Mouse (Mus musculus) kidney, embryonic 15.5 days (tissue): Measurements from ENCODE around the gene Olfr145. TPM values are rescaled to one million over a fixed set of nuclear protein-coding genes. Genes with fewer than 3 reads are reported as not detected.

Source experiments
- ATAC-seq: fragments of 200-750 bp; cut with Nextera tagmentation; replicated peaks from 2 replicates; pipeline ENCODE4 v1.8.0; 2017; ENCODE audit warnings: moderate TSS enrichment; ENCODE audit not compliant: low FRiP score
- H3K27ac ChIP-seq: fragments of 300-500 bp; sonication (generic); 2 replicates; pipeline ENCODE4 v1.5.1; 2015; ENCODE audit warnings: mild to moderate bottlenecking, inconsistent platforms
- H3K27me3 ChIP-seq: fragments of 300-500 bp; sonication (generic); 2 replicates; pipeline ENCODE4 v1.6.1; 2015; ENCODE audit warnings: inconsistent platforms
- H3K36me3 ChIP-seq: fragments of 300-500 bp; sonication (generic); 2 replicates; pipeline ENCODE4 v1.6.1; 2015; ENCODE audit warnings: inconsistent platforms
- H3K4me1 ChIP-seq: fragments of 300-500 bp; sonication (generic); 2 replicates; pipeline ENCODE4 v1.6.1; 2015; ENCODE audit warnings: inconsistent platforms
- H3K4me2 ChIP-seq: fragments of 300-500 bp; sonication (generic); 2 replicates; pipeline ENCODE4 v1.6.1; 2015; ENCODE audit warnings: moderate library complexity, mild to moderate bottlenecking, inconsistent platforms
- H3K4me3 ChIP-seq: fragments of 300-500 bp; sonication (generic); replicated peaks from 2 replicates; pipeline ENCODE4 v1.5.1; 2015; ENCODE audit warnings: mild to moderate bottlenecking, inconsistent platforms
- H3K9ac ChIP-seq: fragments of 300-500 bp; sonication (generic); 2 replicates; pipeline ENCODE4 v1.6.1; 2015; ENCODE audit warnings: mild to moderate bottlenecking, inconsistent platforms
- H3K9me3 ChIP-seq: fragments of 300-500 bp; sonication (generic); replicated peaks from 2 replicates; pipeline ENCODE4 v1.6.1; 2016; ENCODE audit warnings: inconsistent platforms
- WGBS: fragments of 180-500 bp; shearing (Covaris S2); methylation state at CpG from one replicate; pipeline ENCODE4 v1.1.7; 2015; ENCODE audit warnings: mixed read lengths; 5-methylcytosine and 5-hydroxymethylcytosine counted together
- polyA plus RNA-seq: library from polyadenylated mRNA; unstranded; fragments of >200 nt; fragmentation: Nextera tagmentation; extraction: Ambion mirVana; gene quantifications from 2 replicates; pipeline ENCODE4 v1.2.1, GENCODE M21; 2015

Gene Olfr145
- not detected in 2 replicates for polyA plus RNA-seq

- Histone ChIP-seq H3K9ac (no peak within 1 kb of the TSS), H3K4me1 (no peaks in the 10 kb centered on the region), H3K9me3 (no peaks in the 10 kb centered on the region; the same call in 1 of the 2 replicates), H3K27me3 (no peaks in the 10 kb centered on the region), H3K4me3 (no peak within 1 kb of the TSS), H3K4me2 (no peak within 1 kb of the TSS), H3K36me3 (no peaks in the 10 kb centered on the region), H3K27ac (no peak within 1 kb of the TSS)
- WGBS, result 58% methylated on average over 2 of the region's 2 CpGs
- no peak for ATAC-seq
Observed at GRCm38 (mm10) chr9:37896661-37897060, at the start of gene Olfr145. Gene Olfr145, plus strand, starts transcription at chr9:37896724.

- Histone ChIP-seq H3K4me2 (no peak overlapping the region), H3K27ac (no peak overlapping the region), H3K9ac (no peak overlapping the region), H3K27me3 (no peaks in the 10 kb centered on the region), H3K9me3 (no peaks in the 10 kb centered on the region), H3K4me3 (no peak overlapping the region), H3K4me1 (no peaks in the 10 kb centered on the region), H3K36me3 (no peaks in the 10 kb centered on the region)
- WGBS, result 87% methylated on average over 2 of the region's 2 CpGs
- no peak for ATAC-seq
Observed at GRCm38 (mm10) chr9:37849267-37849666, 47.3 kb upstream of the Olfr145 start.

DNA sequence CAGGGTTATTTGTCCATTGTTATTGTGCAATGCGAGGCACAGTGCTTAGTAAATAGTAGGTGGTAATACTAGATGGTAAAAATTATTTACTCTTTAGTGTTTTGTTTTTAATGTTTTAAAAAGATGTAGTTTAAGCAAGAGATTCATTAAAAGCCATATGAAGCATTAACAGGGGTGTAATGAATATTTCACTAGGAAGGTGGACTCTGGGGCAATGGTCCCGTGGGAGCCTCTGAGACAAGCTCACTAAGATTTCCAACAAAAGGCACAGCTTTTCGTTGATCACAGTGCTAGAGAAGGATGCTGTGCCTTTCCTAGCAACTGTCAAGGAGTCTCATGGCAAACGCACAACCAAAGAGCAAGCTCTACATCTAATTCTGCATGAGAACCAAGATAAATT, 42.6 kb upstream of the Olfr145 start, which contains the start of gene Olfr877:
Gene Olfr877, plus strand, starts transcription at position 301 of the 400 bp plus-strand sequence.
- WGBS, result 81% methylated on average over 4 of the region's 4 CpGs
- Histone ChIP-seq H3K4me2 (no peak within 1 kb of the TSS), H3K4me3 (no peak within 1 kb of the TSS), H3K4me1 (no peaks in the 10 kb centered on the region), H3K27ac (no peak within 1 kb of the TSS), H3K9me3 (no peaks in the 10 kb centered on the region), H3K9ac (no peak within 1 kb of the TSS), H3K27me3 (no peaks in the 10 kb centered on the region), H3K36me3 (no peaks in the 10 kb centered on the region)
- no peak for ATAC-seq

GRCm38 (mm10) chr9:37863325-37863724, 33.2 kb upstream of the Olfr145 start:
- H3K36me3 ChIP-seq, result no peaks in the 10 kb centered on the region
- H3K27ac ChIP-seq, result no peak overlapping the region
- no peaks in the 10 kb centered on the region for H3K27me3 ChIP-seq
- H3K4me1 ChIP-seq, result no peaks in the 10 kb centered on the region
- no peak overlapping the region for H3K4me3 ChIP-seq
- WGBS, result 70% methylated on average over 1 of the region's 1 CpGs
- no peak overlapping the region for H3K9ac ChIP-seq
- H3K9me3 ChIP-seq, result no peaks in the 10 kb centered on the region
- no peak for ATAC-seq
- H3K4me2 ChIP-seq, result no peak overlapping the region

- no peak overlapping the region for H3K4me3 ChIP-seq
- no peaks in the 10 kb centered on the region for H3K27me3 ChIP-seq
- H3K36me3 ChIP-seq, result no peaks in the 10 kb centered on the region
- ATAC-seq, result no peak
- H3K4me2 ChIP-seq, result no peak overlapping the region
- no peaks in the 10 kb centered on the region for H3K4me1 ChIP-seq
- H3K9me3 ChIP-seq, result no peaks in the 10 kb centered on the region
- 72% methylated on average over 1 of the region's 1 CpGs for WGBS
- no peak overlapping the region for H3K9ac ChIP-seq
- no peak overlapping the region for H3K27ac ChIP-seq
Observed at GRCm38 (mm10) chr9:37870246-37870645, 26.3 kb upstream of the Olfr145 start.

GRCm38 (mm10) chr9:37871097-37871496, 25.4 kb upstream of the Olfr145 start:
- WGBS, result 83% methylated on average over 1 of the region's 1 CpGs
- Histone ChIP-seq H3K27ac (no peak overlapping the region), H3K4me3 (no peak overlapping the region), H3K27me3 (no peaks in the 10 kb centered on the region), H3K9ac (no peak overlapping the region), H3K4me2 (no peak overlapping the region), H3K4me1 (no peaks in the 10 kb centered on the region), H3K9me3 (no peaks in the 10 kb centered on the region), H3K36me3 (no peaks in the 10 kb centered on the region)
- no peak for ATAC-seq

- ATAC-seq, result no peak
- H3K36me3 ChIP-seq, result no peaks in the 10 kb centered on the region
- 69% methylated on average over 1 of the region's 1 CpGs for WGBS
- no peak overlapping the region for H3K27ac ChIP-seq
- no peak overlapping the region for H3K4me2 ChIP-seq
- no peak overlapping the region for H3K9ac ChIP-seq
- H3K4me1 ChIP-seq, result no peaks in the 10 kb centered on the region
- H3K4me3 ChIP-seq, result no peak overlapping the region
- no peaks in the 10 kb centered on the region for H3K27me3 ChIP-seq
- no peaks in the 10 kb centered on the region for H3K9me3 ChIP-seq
Observed at GRCm38 (mm10) chr9:37871536-37871935, 25.0 kb upstream of the Olfr145 start.

DNA sequence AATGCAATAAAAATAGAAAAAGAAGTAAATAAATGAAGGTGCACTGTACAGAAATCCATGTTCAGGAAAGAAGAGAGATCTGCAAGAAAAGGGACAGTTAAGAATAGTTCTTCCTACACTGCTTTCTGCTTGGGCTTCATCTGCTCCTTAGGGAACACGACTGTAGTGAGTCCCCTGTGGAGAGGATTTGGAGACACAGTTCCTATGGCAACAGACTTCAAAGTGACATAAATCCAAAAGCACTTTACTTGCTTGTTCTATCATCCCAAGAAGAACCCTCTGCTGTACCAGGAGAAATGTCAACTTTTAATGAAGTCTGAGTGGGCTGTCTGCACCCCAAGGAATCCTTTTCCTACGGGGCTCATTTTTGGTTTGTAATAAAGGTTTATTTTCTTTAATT, 5.6 kb upstream of the Olfr145 start:
- Histone ChIP-seq H3K27ac (no peak overlapping the region), H3K4me3 (no peak overlapping the region), H3K9me3 (no peaks in the 10 kb centered on the region; the same call in 1 of the 2 replicates), H3K36me3 (no peaks in the 10 kb centered on the region), H3K9ac (no peak overlapping the region), H3K4me2 (no peak overlapping the region), H3K27me3 (no peaks in the 10 kb centered on the region), H3K4me1 (no peaks in the 10 kb centered on the region)
- no peak for ATAC-seq
- 42% methylated on average over 2 of the region's 2 CpGs for WGBS

GRCm38 (mm10) chr9:37905555-37905954, 9.0 kb downstream of the Olfr145 start:
- ATAC-seq, result no peak
- Histone ChIP-seq H3K9me3 (no peaks in the 10 kb centered on the region), H3K9ac (no peak overlapping the region), H3K27ac (no peak overlapping the region), H3K4me2 (no peak overlapping the region), H3K27me3 (no peaks in the 10 kb centered on the region), H3K4me3 (no peak overlapping the region), H3K36me3 (no peaks in the 10 kb centered on the region), H3K4me1 (no peaks in the 10 kb centered on the region)
- 60% methylated on average over 3 of the region's 3 CpGs for WGBS

- no peaks in the 10 kb centered on the region for H3K27me3 ChIP-seq
- ATAC-seq, result no peak
- H3K36me3 ChIP-seq, result no peaks in the 10 kb centered on the region
- H3K4me2 ChIP-seq, result no peak within 1 kb of the TSS
- no peak within 1 kb of the TSS for H3K4me3 ChIP-seq
- whole genome bisulfite sequencing, result 72% methylated on average over 2 of the region's 2 CpGs
- H3K27ac ChIP-seq, result no peak within 1 kb of the TSS
- H3K9me3 ChIP-seq, result no peaks in the 10 kb centered on the region
- H3K9ac ChIP-seq, result no peak within 1 kb of the TSS
- no peaks in the 10 kb centered on the region for H3K4me1 ChIP-seq
Observed at GRCm38 (mm10) chr9:37917540-37917939, 21.0 kb downstream of the Olfr145 start, which contains the start of gene Olfr878. Gene Olfr878, plus strand, starts transcription at chr9:37917840.

- no peak overlapping the region for H3K4me3 ChIP-seq
- H3K4me2 ChIP-seq, result no peak overlapping the region
- no peaks in the 10 kb centered on the region for H3K9me3 ChIP-seq
- no peak overlapping the region for H3K9ac ChIP-seq
- 68% methylated on average over 1 of the region's 1 CpGs for WGBS
- ATAC-seq, result no peak
- H3K27me3 ChIP-seq, result no peaks in the 10 kb centered on the region
- no peaks in the 10 kb centered on the region for H3K4me1 ChIP-seq
- H3K36me3 ChIP-seq, result no peaks in the 10 kb centered on the region
- no peak overlapping the region for H3K27ac ChIP-seq
Observed at GRCm38 (mm10) chr9:37918018-37918417, 21.5 kb downstream of the Olfr145 start.

DNA sequence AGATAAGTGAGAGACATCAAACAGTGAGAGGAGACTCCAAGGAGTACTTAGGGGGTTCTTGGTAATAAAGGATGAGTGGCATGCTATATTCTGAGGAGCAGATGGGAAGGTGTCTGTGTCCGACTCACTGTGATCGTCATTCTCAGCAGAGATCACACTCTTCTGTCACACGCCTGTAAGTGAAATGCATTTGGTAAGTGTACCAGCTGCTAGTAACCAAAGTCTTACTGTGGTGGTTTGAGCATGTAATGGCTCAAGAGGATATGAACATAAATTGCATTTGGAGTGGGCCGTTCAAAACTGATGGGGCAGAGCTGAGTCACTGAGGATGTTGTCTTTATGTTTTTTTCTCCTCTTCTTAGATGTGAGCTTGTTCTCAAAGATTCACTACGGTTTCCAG, 27.7 kb downstream of the Olfr145 start:
- H3K9me3 ChIP-seq, result no peaks in the 10 kb centered on the region
- H3K9ac ChIP-seq, result no peak overlapping the region
- 53% methylated on average over 5 of the region's 5 CpGs for WGBS
- no peaks in the 10 kb centered on the region for H3K4me1 ChIP-seq
- ATAC-seq, result no peak
- no peak overlapping the region for H3K4me3 ChIP-seq
- H3K27me3 ChIP-seq, result no peaks in the 10 kb centered on the region
- no peak overlapping the region for H3K27ac ChIP-seq
- H3K36me3 ChIP-seq, result no peaks in the 10 kb centered on the region
- no peak overlapping the region for H3K4me2 ChIP-seq

GRCm38 (mm10) chr9:37925445-37925844, 28.9 kb downstream of the Olfr145 start:
- WGBS, result 38% methylated on average over 2 of the region's 2 CpGs
- ATAC-seq, result no peak
- no peak overlapping the region for H3K4me3 ChIP-seq
- no peak overlapping the region for H3K27ac ChIP-seq
- no peaks in the 10 kb centered on the region for H3K36me3 ChIP-seq
- H3K9me3 ChIP-seq, result no peaks in the 10 kb centered on the region
- no peak overlapping the region for H3K9ac ChIP-seq
- no peak overlapping the region for H3K4me2 ChIP-seq
- no peaks in the 10 kb centered on the region for H3K27me3 ChIP-seq
- H3K4me1 ChIP-seq, result no peaks in the 10 kb centered on the region
